ENCODE assay signal across 8 mouse cellular contexts in genomic region chr7:64047831-64048230, GRCm38 (mm10).
DNase-seq lines count a peak whose midpoint lies in the region; ATAC-seq lines count a peak whose summit lies in the region.

No protein-coding gene starts in this region.

- WGBS in forebrain, embryonic 13.5 days = 90% methylated on average over 4 of the region's 4 CpGs
- 86% methylated on average over 4 of the region's 4 CpGs for WGBS in forebrain, embryonic 15.5 days
- 60% methylated on average over 4 of the region's 4 CpGs for WGBS in liver, embryonic 11.5 days
- 84% methylated on average over 4 of the region's 4 CpGs for WGBS in intestine, embryonic 15.5 days
- 89% methylated on average over 4 of the region's 4 CpGs for WGBS in neural tube, embryonic 13.5 days

- no peak overlapping the region for H3K9ac ChIP-seq in forebrain, embryonic 13.5 days
- H3K9ac ChIP-seq in forebrain, embryonic 15.5 days (replicated peaks) = no peak overlapping the region
- H3K9ac ChIP-seq in liver, embryonic 11.5 days (ENCODE audit: low read depth, low read length) = peak overlapping the region; percentile 91
- H3K9ac ChIP-seq in intestine, embryonic 15.5 days = peak overlapping the region; percentile 60; the same call in 1 of the 2 replicates
- peak overlapping the region; percentile 77; the same call in 1 of the 2 replicates for H3K9ac ChIP-seq in neural tube, embryonic 13.5 days

- peak overlapping the region; percentile 74; the same call in 1 of the 2 replicates for H3K4me2 ChIP-seq in forebrain, embryonic 13.5 days
- H3K4me2 ChIP-seq in forebrain, embryonic 15.5 days (replicated peaks) = no peak overlapping the region
- H3K4me2 ChIP-seq in liver, embryonic 11.5 days = peak overlapping the region; percentile 75
- H3K4me2 ChIP-seq in intestine, embryonic 15.5 days (replicated peaks) = peak overlapping the region; percentile 93; the same call in 1 of the 2 replicates
- peak overlapping the region; percentile 76 for H3K4me2 ChIP-seq in neural tube, embryonic 13.5 days

- DNase-seq in liver, embryonic 11.5 days (ENCODE audit: low spot score) = no peak
- no peak for DNase-seq in liver
- no peak for DNase-seq in gastrocnemius, postnatal 4 days (ENCODE audit: low spot score in 2 of 2)
- DNase-seq in cerebellum, adult 18-20 months = no peak

- H3K27me3 ChIP-seq in forebrain, embryonic 13.5 days = no peaks in the 10 kb centered on the region
- no peaks in the 10 kb centered on the region for H3K27me3 ChIP-seq in forebrain, embryonic 15.5 days
- no peaks in the 10 kb centered on the region for H3K27me3 ChIP-seq in liver, embryonic 11.5 days (replicated peaks; ENCODE audit: control insufficient read depth, insufficient read depth, low read length)
- H3K27me3 ChIP-seq in intestine, embryonic 15.5 days (replicated peaks) = no peaks in the 10 kb centered on the region
- no peaks in the 10 kb centered on the region for H3K27me3 ChIP-seq in neural tube, embryonic 13.5 days

- no peak overlapping the region for H3K27ac ChIP-seq in forebrain, embryonic 13.5 days
- H3K27ac ChIP-seq in forebrain, embryonic 15.5 days (replicated peaks) = no peak overlapping the region
- peak overlapping the region; percentile 99 for H3K27ac ChIP-seq in liver, embryonic 11.5 days (ENCODE audit: low read depth, low read length)
- no peak overlapping the region for H3K27ac ChIP-seq in intestine, embryonic 15.5 days
- H3K27ac ChIP-seq in neural tube, embryonic 13.5 days (replicated peaks) = no peak overlapping the region

- peaks cover 25% of the 10 kb centered on the region for H3K4me1 ChIP-seq in forebrain, embryonic 13.5 days
- H3K4me1 ChIP-seq in forebrain, embryonic 15.5 days = peaks cover 30% of the 10 kb centered on the region
- peaks cover 46% of the 10 kb centered on the region for H3K4me1 ChIP-seq in liver, embryonic 11.5 days (replicated peaks; ENCODE audit: control insufficient read depth, insufficient read depth, low read length)
- peaks cover 15% of the 10 kb centered on the region for H3K4me1 ChIP-seq in intestine, embryonic 15.5 days (replicated peaks)
- peaks cover 25% of the 10 kb centered on the region for H3K4me1 ChIP-seq in neural tube, embryonic 13.5 days (replicated peaks)

- no peaks in the 10 kb centered on the region for H3K9me3 ChIP-seq in forebrain, embryonic 13.5 days (replicated peaks)
- no peaks in the 10 kb centered on the region for H3K9me3 ChIP-seq in forebrain, embryonic 15.5 days
- no peaks in the 10 kb centered on the region for H3K9me3 ChIP-seq in liver, embryonic 11.5 days (ENCODE audit: control insufficient read depth, low read length)
- no peaks in the 10 kb centered on the region for H3K9me3 ChIP-seq in intestine, embryonic 15.5 days
- H3K9me3 ChIP-seq in neural tube, embryonic 13.5 days = no peaks in the 10 kb centered on the region

- no peaks in the 10 kb centered on the region for H3K36me3 ChIP-seq in forebrain, embryonic 13.5 days (ENCODE audit: poor library complexity, severe bottlenecking)
- no peaks in the 10 kb centered on the region for H3K36me3 ChIP-seq in forebrain, embryonic 15.5 days
- no peaks in the 10 kb centered on the region for H3K36me3 ChIP-seq in liver, embryonic 11.5 days (ENCODE audit: control insufficient read depth, insufficient read depth, low read length)
- H3K36me3 ChIP-seq in intestine, embryonic 15.5 days = no peaks in the 10 kb centered on the region
- no peaks in the 10 kb centered on the region for H3K36me3 ChIP-seq in neural tube, embryonic 13.5 days

- no peak overlapping the region for H3K4me3 ChIP-seq in forebrain, embryonic 13.5 days
- H3K4me3 ChIP-seq in forebrain, embryonic 15.5 days = no peak overlapping the region
- H3K4me3 ChIP-seq in liver, embryonic 11.5 days (ENCODE audit: low read depth, low read length) = peak overlapping the region; percentile 52; the same call in 1 of the 2 replicates
- H3K4me3 ChIP-seq in intestine, embryonic 15.5 days (replicated peaks) = no peak overlapping the region
- H3K4me3 ChIP-seq in neural tube, embryonic 13.5 days = no peak overlapping the region

- ATAC-seq in forebrain, embryonic 13.5 days = no peak
- no peak for ATAC-seq in forebrain, embryonic 15.5 days (replicated peaks)
- ATAC-seq in liver, embryonic 11.5 days (replicated peaks; ENCODE audit: low FRiP score) = no peak
- ATAC-seq in intestine, embryonic 15.5 days = no peak
- ATAC-seq in neural tube, embryonic 13.5 days (ENCODE audit: low read depth) = no peak

Comparison
In these comparisons a context has a peak if more than half of its experiments do, and no peak if none do; other contexts are left out.
1. H3K9ac ChIP-seq: peak in liver, embryonic 11.5 days (single experiment), intestine, embryonic 15.5 days (single experiment) and neural tube, embryonic 13.5 days (single experiment); none in forebrain, embryonic 13.5 days (single experiment) and forebrain, embryonic 15.5 days (single experiment).